Mouse (Mus musculus): Measurements from ENCODE around the gene Myoc. TPM values are rescaled to one million over a fixed set of nuclear protein-coding genes. Genes with fewer than 3 reads are reported as not detected.

Myoc gene
- polyA plus RNA-seq, 1 experiment = not detected

- 82% methylated on average over 1 of the region's 1 CpGs for WGBS
These were observed 906 bp downstream of the Myoc start for GRCm38 (mm10) chr1:162639861-162640260.

GRCm38 (mm10) chr1:162642591-162642990, 3.6 kb downstream of the Myoc start:
- Histone ChIP-seq H3K4me1 (ENCODE audit: control insufficient read depth, insufficient read depth, low read length) (no peaks in the 10 kb centered on the region), H3K4me3 (ENCODE audit: insufficient read depth, low read depth, low read length) (no peak overlapping the region), H3K27ac (ENCODE audit: insufficient read depth, low read depth, low read length) (no peak overlapping the region)
- no peak for TF ChIP-seq POLR2A (IDR thresholded peaks at IDR 0.05; ENCODE audit: insufficient read depth, low read depth, low read length)
- TF ChIP-seq CTCF (IDR thresholded peaks at IDR 0.05; ENCODE audit: insufficient read depth, low read depth, low read length) = no peak
- WGBS = 72% methylated on average over 3 of the region's 3 CpGs

More at GRCm38 (mm10) chr1:162639861-162640260, 906 bp downstream of the Myoc start:
- no peak for TF ChIP-seq CTCF (IDR thresholded peaks at IDR 0.05; ENCODE audit: insufficient read depth, low read depth, low read length)
- no peak for TF ChIP-seq POLR2A (IDR thresholded peaks at IDR 0.05; ENCODE audit: insufficient read depth, low read depth, low read length)
- H3K27ac ChIP-seq (ENCODE audit: insufficient read depth, low read depth, low read length) = no peak overlapping the region
- no peak overlapping the region for H3K4me3 ChIP-seq (ENCODE audit: insufficient read depth, low read depth, low read length)
- H3K4me1 ChIP-seq (ENCODE audit: control insufficient read depth, insufficient read depth, low read length) = no peaks in the 10 kb centered on the region

DNA sequence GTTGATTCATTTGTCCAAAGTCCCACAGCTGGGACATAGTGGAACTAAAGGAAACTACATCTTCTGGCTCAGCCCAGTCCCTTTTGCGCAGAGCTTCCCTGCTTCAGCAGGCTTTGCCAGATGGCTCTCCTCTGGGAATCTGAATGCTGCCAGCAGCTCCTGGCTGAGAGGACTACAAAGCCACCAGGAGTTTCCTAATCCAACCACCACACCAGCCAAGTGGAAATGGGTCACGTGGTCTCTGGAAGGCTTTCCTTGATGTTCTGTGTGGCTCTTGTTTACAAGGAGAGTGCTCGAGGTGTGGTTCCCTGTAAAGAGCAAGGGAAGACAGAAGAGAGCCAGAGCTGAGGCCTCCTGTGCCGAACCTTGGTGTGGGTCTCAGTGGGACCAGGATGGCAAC, 4.8 kb downstream of the Myoc start:
- TF ChIP-seq POLR2A (IDR thresholded peaks at IDR 0.05; ENCODE audit: insufficient read depth, low read depth, low read length) (no peak), CTCF (IDR thresholded peaks at IDR 0.05; ENCODE audit: insufficient read depth, low read depth, low read length) (no peak)
- H3K4me3 ChIP-seq (ENCODE audit: insufficient read depth, low read depth, low read length) = no peak overlapping the region
- H3K27ac ChIP-seq (ENCODE audit: insufficient read depth, low read depth, low read length) = no peak overlapping the region
- H3K4me1 ChIP-seq (ENCODE audit: control insufficient read depth, insufficient read depth, low read length) = no peaks in the 10 kb centered on the region
- WGBS = 34% methylated on average over 4 of the region's 4 CpGs

DNA sequence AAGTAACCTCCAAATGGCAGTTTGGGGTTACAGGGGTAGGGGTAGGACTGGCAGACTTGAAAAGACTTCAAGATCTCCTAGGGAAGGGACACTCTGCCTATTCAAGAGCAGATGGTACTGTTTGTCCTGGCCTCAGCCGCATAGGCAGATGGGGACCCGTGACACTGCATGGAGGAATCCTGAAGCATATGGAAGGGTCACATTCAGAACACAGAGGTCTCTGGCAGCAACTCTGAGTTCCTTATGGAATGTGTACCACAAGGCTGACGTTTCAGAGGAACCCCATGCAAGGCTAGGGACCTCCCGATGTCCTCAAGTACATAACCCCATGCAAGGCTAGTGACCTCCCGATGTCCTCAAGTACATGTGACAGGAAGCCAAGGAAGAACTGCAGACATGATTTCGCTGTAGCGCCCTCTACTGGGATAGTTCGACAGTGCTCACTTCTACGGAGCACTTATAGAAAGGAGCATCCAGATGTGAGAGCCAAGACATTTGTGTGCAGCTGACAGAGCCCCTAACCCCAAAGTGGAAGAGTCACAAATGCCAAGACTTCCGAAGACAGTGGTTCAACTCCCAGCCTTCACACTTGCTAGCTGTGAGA, 7.2 kb downstream of the Myoc start:
- Histone ChIP-seq H3K27ac (ENCODE audit: insufficient read depth, low read depth, low read length) (no peak overlapping the region), H3K4me1 (ENCODE audit: control insufficient read depth, insufficient read depth, low read length) (no peaks in the 10 kb centered on the region), H3K4me3 (ENCODE audit: insufficient read depth, low read depth, low read length) (no peak overlapping the region)
- 86% methylated on average over 10 of the region's 10 CpGs for WGBS
- TF ChIP-seq POLR2A (IDR thresholded peaks at IDR 0.05; ENCODE audit: insufficient read depth, low read depth, low read length) = no peak

DNA sequence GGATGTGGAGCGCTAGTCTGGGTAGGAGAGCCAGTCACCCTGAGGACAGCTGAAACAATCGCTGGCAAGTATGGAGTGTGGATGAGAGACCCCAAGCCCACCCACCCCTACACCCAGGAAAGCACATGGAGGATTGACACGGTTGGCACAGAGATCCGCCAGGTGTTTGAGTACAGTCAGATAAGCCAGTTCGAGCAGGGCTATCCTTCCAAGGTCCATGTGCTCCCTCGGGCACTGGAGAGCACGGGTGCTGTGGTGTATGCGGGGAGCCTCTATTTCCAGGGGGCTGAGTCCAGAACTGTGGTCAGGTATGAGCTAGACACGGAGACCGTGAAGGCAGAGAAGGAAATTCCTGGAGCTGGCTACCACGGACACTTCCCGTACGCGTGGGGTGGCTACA, 9.5 kb downstream of the Myoc start:
- WGBS = 94% methylated on average over 14 of the region's 14 CpGs
- no peak overlapping the region for H3K4me3 ChIP-seq (ENCODE audit: insufficient read depth, low read depth, low read length)
- TF ChIP-seq POLR2A (IDR thresholded peaks at IDR 0.05; ENCODE audit: insufficient read depth, low read depth, low read length) (no peak), CTCF (IDR thresholded peaks at IDR 0.05; ENCODE audit: insufficient read depth, low read depth, low read length) (no peak)

DNA sequence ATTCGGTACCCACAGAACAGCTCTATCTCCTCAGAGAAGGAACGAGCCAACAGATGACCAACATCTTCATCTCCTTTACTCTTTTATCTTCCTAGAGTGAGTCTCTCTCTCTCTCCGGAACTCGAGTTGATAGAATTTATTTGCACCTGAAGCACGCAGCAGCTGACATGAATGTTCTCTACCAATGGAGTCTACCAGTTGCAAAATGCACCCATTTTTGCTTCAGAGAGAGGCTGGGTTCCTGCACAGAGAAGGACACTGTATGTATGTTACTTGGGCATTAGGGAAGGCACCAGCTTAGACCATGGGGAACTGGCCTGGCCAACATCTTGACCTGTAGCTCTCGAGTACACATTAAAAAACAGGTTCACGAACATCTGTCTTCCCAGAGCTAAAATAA, 19.2 kb downstream of the Myoc start, which contains the start of gene Myocos:
TSS of gene Myocos (minus strand) at position 101 of the 400 bp plus-strand sequence.
- TF ChIP-seq POLR2A (IDR thresholded peaks at IDR 0.05; ENCODE audit: insufficient read depth, low read depth, low read length) (no peak), CTCF (IDR thresholded peaks at IDR 0.05; ENCODE audit: insufficient read depth, low read depth, low read length) (no peak)
- no peak within 1 kb of the TSS for H3K27ac ChIP-seq (ENCODE audit: insufficient read depth, low read depth, low read length)
- 88% methylated on average over 7 of the region's 7 CpGs for WGBS

More for the DNA sequence above, 9.5 kb downstream of the Myoc start:
- Histone ChIP-seq H3K4me1 (ENCODE audit: control insufficient read depth, insufficient read depth, low read length) (no peaks in the 10 kb centered on the region), H3K27ac (ENCODE audit: insufficient read depth, low read depth, low read length) (no peak overlapping the region)

GRCm38 (mm10) chr1:162660276-162660860, 21.4 kb downstream of the Myoc start:
- 0 out of 2 replicates have a peak, but pooled peaks cover under 1% of the 10 kb centered on the region for H3K4me1 ChIP-seq (ENCODE audit: control insufficient read depth, insufficient read depth, low read length)
- no peak overlapping the region for H3K4me3 ChIP-seq (ENCODE audit: insufficient read depth, low read depth, low read length)
- 88% methylated on average over 11 of the region's 11 CpGs for WGBS
- no peak for TF ChIP-seq CTCF (IDR thresholded peaks at IDR 0.05; ENCODE audit: insufficient read depth, low read depth, low read length)
- H3K27ac ChIP-seq (ENCODE audit: insufficient read depth, low read depth, low read length) = no peak overlapping the region

More for the DNA sequence above, 19.2 kb downstream of the Myoc start, which contains the start of gene Myocos:
- Histone ChIP-seq H3K4me3 (ENCODE audit: insufficient read depth, low read depth, low read length) (no peak within 1 kb of the TSS), H3K4me1 (ENCODE audit: control insufficient read depth, insufficient read depth, low read length) (no peaks in the 10 kb centered on the region)

GRCm38 (mm10) chr1:162664826-162665475, 26.0 kb downstream of the Myoc start:
- no peak for TF ChIP-seq CTCF (IDR thresholded peaks at IDR 0.05; ENCODE audit: insufficient read depth, low read depth, low read length)
- no peak for TF ChIP-seq POLR2A (IDR thresholded peaks at IDR 0.05; ENCODE audit: insufficient read depth, low read depth, low read length)

DNA sequence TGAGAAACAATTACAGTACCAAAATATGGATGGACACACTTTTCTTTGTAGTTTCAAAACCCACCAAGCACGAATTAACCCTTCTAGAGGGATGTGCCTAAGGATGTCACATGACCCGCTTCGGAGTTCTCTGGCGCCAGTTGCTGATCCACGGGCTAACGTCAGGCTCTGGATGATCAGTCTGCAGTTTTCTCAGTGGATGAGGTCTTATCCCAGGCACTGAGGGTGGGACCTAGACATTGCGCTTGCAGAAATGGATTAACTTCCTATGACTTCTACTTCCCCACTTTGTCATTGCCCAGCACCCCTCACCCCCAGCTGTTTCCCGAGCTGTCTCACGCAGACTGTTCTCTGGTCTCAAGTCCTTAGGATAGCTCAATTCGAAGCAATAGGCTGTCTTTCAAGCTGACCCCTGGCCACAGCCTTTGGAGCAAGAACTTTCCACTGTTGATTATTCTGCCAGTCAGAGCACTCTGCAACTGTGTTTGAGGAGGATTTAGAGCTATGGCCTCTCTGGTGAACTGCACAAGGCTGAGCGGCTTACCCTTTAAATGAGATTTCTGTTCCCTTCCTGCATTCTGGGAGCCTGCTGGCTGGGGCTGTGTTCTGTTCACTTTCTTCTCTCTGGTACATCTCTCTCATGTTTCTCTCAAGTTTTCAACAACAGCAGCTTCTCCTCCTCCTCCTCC, 26.7 kb downstream of the Myoc start:
- H3K27ac ChIP-seq (ENCODE audit: insufficient read depth, low read depth, low read length) = no peak overlapping the region
- H3K4me3 ChIP-seq (ENCODE audit: insufficient read depth, low read depth, low read length) = no peak overlapping the region
- H3K4me1 ChIP-seq (ENCODE audit: control insufficient read depth, insufficient read depth, low read length) = peaks cover 4% of the 10 kb centered on the region; the same call in 1 of the 2 replicates
- WGBS = 5% methylated on average over 11 of the region's 11 CpGs
- TF ChIP-seq POLR2A (IDR thresholded peaks at IDR 0.05; ENCODE audit: insufficient read depth, low read depth, low read length) (no peak), CTCF (IDR thresholded peaks at IDR 0.05; ENCODE audit: insufficient read depth, low read depth, low read length) (no peak)

More at GRCm38 (mm10) chr1:162664826-162665475, 26.0 kb downstream of the Myoc start:
- WGBS = 12% methylated on average over 10 of the region's 10 CpGs
- no peak overlapping the region for H3K4me3 ChIP-seq (ENCODE audit: insufficient read depth, low read depth, low read length)
- peaks cover 4% of the 10 kb centered on the region; the same call in 1 of the 2 replicates for H3K4me1 ChIP-seq (ENCODE audit: control insufficient read depth, insufficient read depth, low read length)
- no peak overlapping the region for H3K27ac ChIP-seq (ENCODE audit: insufficient read depth, low read depth, low read length)

All from olfactory bulb, adult 2 months (tissue).